Mouse (Mus musculus) adipocyte (in vitro differentiated cells): ENCODE data around the gene Olfr247.
"Not testable (repeated sequence)": the region's sequence is repeated elsewhere in the genome, so short reads cannot be mapped to it uniquely, and the experiment has no call there.

Experiments
- DNase-seq: peaks from one replicate; pipeline ENCODE4 v3.0.0-alpha.2; 2016; ENCODE audit warnings: low spot score

Gene Olfr247

GRCm38 (mm10) chr10:129976040-129976439 is at the start of gene Olfr247:
Olfr247 (minus strand) TSS chr10:129976140.
- not testable (repeated sequence) for DNase-seq

- no peak for DNase-seq
These were observed 36.4 kb upstream of the Olfr247 start, which contains the start of gene Olfr820 for GRCm38 (mm10) chr10:130012321-130012720. Olfr820 (plus strand) TSS chr10:130012621.

- not testable (repeated sequence) for DNase-seq
These were observed 29.4 kb upstream of the Olfr247 start for GRCm38 (mm10) chr10:130005366-130005765.

- not testable (repeated sequence) for DNase-seq
These were observed 28.2 kb upstream of the Olfr247 start for GRCm38 (mm10) chr10:130004104-130004503.

- not testable (repeated sequence) for DNase-seq
These were observed 9.0 kb upstream of the Olfr247 start, which contains the start of gene Gm10310 for GRCm38 (mm10) chr10:129984962-129985361. Gm10310 (minus strand) TSS chr10:129985062.

- DNase-seq, result not testable (repeated sequence)
These were observed 5.9 kb upstream of the Olfr247 start for GRCm38 (mm10) chr10:129981867-129982266.

- DNase-seq, result not testable (repeated sequence)
These were observed 2.9 kb downstream of the Olfr247 start for GRCm38 (mm10) chr10:129972994-129973393.

- DNase-seq, result not testable (repeated sequence)
These were observed 8.8 kb downstream of the Olfr247 start, which contains the start of gene Olfr819 for GRCm38 (mm10) chr10:129967166-129967565. Olfr819 (minus strand) TSS chr10:129967266.

- DNase-seq, result not testable (repeated sequence)
These were observed 9.7 kb downstream of the Olfr247 start for GRCm38 (mm10) chr10:129966232-129966631.

- no peak for DNase-seq
These were observed 26.9 kb downstream of the Olfr247 start, which contains the start of gene Olfr818 for GRCm38 (mm10) chr10:129949000-129949399. Olfr818 (minus strand) TSS chr10:129949100.
